Mouse (Mus musculus): Measurements from ENCODE around the gene Armcx6.

DNA sequence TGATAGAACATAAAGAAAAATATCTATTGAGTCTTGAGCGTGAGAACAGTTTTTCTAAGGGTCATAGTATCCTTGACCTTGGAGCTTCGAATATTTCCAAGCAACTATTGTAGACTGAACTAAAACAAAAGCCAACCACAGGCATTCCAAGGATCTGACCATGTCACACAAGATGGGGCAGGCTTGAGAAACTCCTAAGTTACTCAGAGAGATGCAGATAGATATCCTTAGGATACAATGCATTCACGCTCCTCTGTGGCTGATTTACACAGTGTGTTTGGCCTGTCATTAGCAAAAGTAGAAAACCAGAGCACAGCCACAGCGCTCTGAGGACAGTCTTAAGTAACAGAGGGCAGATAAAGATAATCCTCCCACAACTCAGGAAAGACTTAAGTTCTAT is 12.1 kb downstream of the Armcx6 start:
- TF ChIP-seq POLR2A (IDR thresholded peaks at IDR 0.05; ENCODE audit: control insufficient read depth, low read depth, low read length) = no peak
- no peak for TF ChIP-seq CTCF (IDR thresholded peaks at IDR 0.05; ENCODE audit: control insufficient read depth, insufficient read depth, insufficient replicate concordance, low read depth, low read length)

Measured in testis, adult 2 months (tissue).